Mouse (Mus musculus) CH12.LX (cell line): ENCODE measurements at regions not wholly inside any gene's neighbourhood (a gene's known extent, or its start where the extent isn't known, plus 50 kb on each side); places are given as distances from the start of the nearest gene placed in this dataset.

Source experiments
- DNase-seq: peaks from one replicate; pipeline ENCODE4 v3.0.0-alpha.2; 2013; ENCODE audit errors: extremely low read depth
- H3K27ac ChIP-seq: 2 replicates; pipeline ENCODE4 v1.5.1; 2012; ENCODE audit warnings: low read depth, mild to moderate bottlenecking, control low read depth, moderate library complexity; ENCODE audit not compliant: insufficient read depth
- H3K27me3 ChIP-seq: replicated peaks from 2 replicates; pipeline ENCODE3; 2012; ENCODE audit warnings: inconsistent platforms
- H3K36me3 ChIP-seq, 2 experiments: replicated peaks in 1 of 2; 2 replicates each; pipeline versions ENCODE3 to v1.6.1; 2012; ENCODE audit warnings: inconsistent platforms in 1 of 2, low read length in 1 of 2, mild to moderate bottlenecking in 1 of 2, mixed read lengths in 1 of 2, moderate library complexity in 1 of 2; ENCODE audit not compliant: control insufficient read depth in 1 of 2, insufficient read depth in 1 of 2
- H3K4me1 ChIP-seq, 2 experiments: 2 replicates each; pipeline ENCODE4 v1.6.1; 2012; ENCODE audit warnings: inconsistent platforms in 1 of 2, moderate library complexity in 1 of 2; ENCODE audit not compliant: insufficient read depth in 2 of 2, control insufficient read depth in 1 of 2
- H3K4me2 ChIP-seq: 2 replicates; pipeline ENCODE4 v1.6.1; 2012; ENCODE audit warnings: low read depth, mild to moderate bottlenecking, control low read depth; ENCODE audit not compliant: poor library complexity, insufficient read depth, severe bottlenecking
- H3K4me3 ChIP-seq, 3 experiments: fragments of 150-350 bp in 1 of 3; sonication (generic) in 1 of 3; replicated peaks in 1 of 3; 2 replicates each; pipeline versions ENCODE3 to v1.5.1; 2011 to 2012; ENCODE audit warnings: low read depth in 2 of 3, low read length in 2 of 3, mild to moderate bottlenecking in 2 of 3, moderate library complexity in 2 of 3, control low read depth in 1 of 3, improper control_type of control experiment in 1 of 3, inconsistent platforms in 1 of 3, mixed read lengths in 1 of 3; ENCODE audit not compliant: poor library complexity in 1 of 3
- H3K79me2 ChIP-seq: replicated peaks from 2 replicates; pipeline ENCODE4 v1.6.1; 2012; ENCODE audit warnings: mild to moderate bottlenecking, moderate library complexity; ENCODE audit not compliant: control insufficient read depth, poor library complexity, insufficient read depth, severe bottlenecking; ENCODE audit errors: extremely low read depth
- H3K9ac ChIP-seq: 2 replicates; pipeline ENCODE4 v1.6.1; 2012; ENCODE audit warnings: low read depth, mild to moderate bottlenecking, control low read depth, moderate library complexity; ENCODE audit not compliant: insufficient read depth
- H3K9me3 ChIP-seq: replicated peaks from 2 replicates; pipeline ENCODE3; 2012; ENCODE audit warnings: low read length, inconsistent platforms, mixed read lengths
- CHD1 ChIP-seq: IDR thresholded peaks from 2 replicates; pipeline ENCODE4 v1.6.1; 2012; ENCODE audit warnings: low read depth, low read length, improper control_type of control experiment, inconsistent platforms
- CTCF ChIP-seq, 2 experiments: IDR thresholded peaks in 1 of 2; conservative IDR thresholded peaks in 1 of 2; 2 replicates each; pipeline ENCODE4 v1.5.1; 2011 to 2012; ENCODE audit warnings: low read depth in 2 of 2, low read length in 2 of 2, improper control_type of control experiment in 1 of 2, inconsistent platforms in 1 of 2, mild to moderate bottlenecking in 1 of 2, moderate library complexity in 1 of 2
- HCFC1 ChIP-seq: IDR thresholded peaks from 2 replicates; pipeline ENCODE4 v1.6.1; 2012; ENCODE audit warnings: low read depth, mild to moderate bottlenecking, inconsistent platforms, low read length, improper control_type of control experiment
- IRF4 ChIP-seq: IDR thresholded peaks from 2 replicates; pipeline ENCODE4 v1.6.1; 2014; ENCODE audit warnings: low read depth, mild to moderate bottlenecking, inconsistent platforms, low read length, improper control_type of control experiment
- MAZ ChIP-seq: IDR thresholded peaks from 2 replicates; pipeline ENCODE4 v1.6.1; 2012; ENCODE audit warnings: low read depth, mild to moderate bottlenecking, inconsistent platforms, low read length, improper control_type of control experiment, moderate library complexity
- MEF2A ChIP-seq: IDR thresholded peaks from 2 replicates; pipeline ENCODE4 v1.6.1; 2014; ENCODE audit warnings: low read depth, mild to moderate bottlenecking, inconsistent platforms, low read length, improper control_type of control experiment, borderline replicate concordance
- MXI1 ChIP-seq: IDR thresholded peaks from 2 replicates; pipeline ENCODE4 v1.6.1; 2011; ENCODE audit warnings: mild to moderate bottlenecking, low read depth, low read length, improper control_type of control experiment
- MYC ChIP-seq: IDR thresholded peaks from 2 replicates; pipeline ENCODE4 v1.6.1; 2011; ENCODE audit warnings: low read depth, mild to moderate bottlenecking, improper control_type of control experiment, low read length
- RAD21 ChIP-seq: IDR thresholded peaks from 2 replicates; pipeline ENCODE4 v1.6.1; 2011; ENCODE audit warnings: low read depth, mild to moderate bottlenecking, low read length, improper control_type of control experiment, moderate library complexity
- SIN3A ChIP-seq: IDR thresholded peaks from 2 replicates; pipeline ENCODE4 v1.6.1; 2012; ENCODE audit warnings: low read length, improper control_type of control experiment, inconsistent platforms
- TBP ChIP-seq: conservative IDR thresholded peaks from 2 replicates; pipeline ENCODE4 v1.6.1; 2011; ENCODE audit warnings: low read depth, low read length, improper control_type of control experiment
- TCF12 ChIP-seq: IDR thresholded peaks from 2 replicates; pipeline ENCODE4 v1.6.1; 2014; ENCODE audit warnings: low read depth, mild to moderate bottlenecking, inconsistent platforms, low read length, improper control_type of control experiment
- UBTF ChIP-seq: IDR thresholded peaks from 2 replicates; pipeline ENCODE4 v1.6.1; 2012; ENCODE audit warnings: low read depth, mild to moderate bottlenecking, inconsistent platforms, low read length, improper control_type of control experiment, moderate library complexity
- USF2 ChIP-seq: conservative IDR thresholded peaks from 2 replicates; pipeline ENCODE4 v1.6.1; 2011; ENCODE audit warnings: low read depth, low read length, improper control_type of control experiment
- ZC3H11A ChIP-seq: IDR thresholded peaks from 2 replicates; pipeline ENCODE4 v1.6.1; 2012; ENCODE audit warnings: low read depth, mild to moderate bottlenecking, inconsistent platforms, low read length, improper control_type of control experiment
- dilution Hi-C: fragments of 300-500 bp; cut with MboI; formaldehyde crosslinking; loops from 2 replicates; pipeline ENCODE4 v1.14.3; 2020; ENCODE audit warnings: low sequenced_read_pairs; ENCODE audit not compliant: extremely low pct_unique_long_range_greater_than_20kb, extremely low pct_ligation_motif_present
- in situ Hi-C: fragments of 300-500 bp; cut with MboI; formaldehyde crosslinking; loops from 3 replicates; pipeline ENCODE4 v1.14.3; 2019; ENCODE audit warnings: low sequenced_read_pairs, low pct_ligation_motif_present, low pct_unique_long_range_greater_than_20kb, mixed read lengths

DNA sequence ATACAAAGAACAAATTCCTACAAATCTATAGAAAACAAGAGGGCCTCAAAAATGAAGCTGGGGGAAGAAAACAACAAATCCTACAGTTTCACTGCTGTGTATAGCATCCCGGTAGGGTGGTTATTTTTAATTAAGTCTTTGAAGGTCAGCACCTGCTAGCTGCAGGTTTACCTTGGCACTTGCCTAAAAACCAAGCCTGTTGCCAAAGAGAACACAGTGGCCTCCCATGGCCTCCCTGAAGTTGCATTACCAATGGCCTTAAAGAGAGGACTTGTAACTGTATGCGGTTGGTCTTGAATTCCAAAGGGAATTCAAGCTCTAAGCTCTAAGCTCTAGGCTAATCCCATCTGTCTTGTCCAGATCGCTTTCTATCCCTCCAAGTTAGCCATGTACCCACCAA, 169.7 kb upstream of the Ankrd55 start:
- H3K4me2 ChIP-seq, result no peak overlapping the region
- TF ChIP-seq ZC3H11A (no peak), MAZ (no peak), SIN3A (no peak), HCFC1 (no peak), CTCF (conservative IDR thresholded peaks at IDR 0.05 in 1 of 2, IDR thresholded peaks at IDR 0.05 in 1 of 2; ENCODE audit: low read depth in 2 of 2, low read length in 2 of 2) (no peak), MXI1 (no peak), CHD1 (no peak)
- in situ Hi-C loops, result no loop called here

DNA sequence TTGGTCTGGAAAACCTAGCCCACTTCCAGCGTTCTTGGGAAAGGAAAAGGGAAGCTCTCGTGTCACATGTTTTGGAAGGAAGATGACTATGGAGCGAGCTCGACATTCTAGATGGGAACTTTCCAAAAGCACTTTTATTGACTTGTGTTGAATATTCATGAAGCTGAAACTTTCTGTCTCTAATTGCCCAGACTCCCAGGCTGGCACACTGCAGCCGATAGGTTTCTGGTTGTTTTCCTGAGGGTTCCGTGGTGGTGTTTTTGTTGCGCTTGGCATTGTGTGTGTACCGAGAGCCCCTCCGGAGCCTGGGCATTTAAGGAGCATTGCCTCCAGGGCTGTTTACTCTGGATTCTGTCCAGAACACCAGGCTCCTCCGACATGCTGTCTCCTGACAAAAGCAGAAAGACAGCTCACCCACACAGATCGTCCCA, 168.6 kb upstream of the Ankrd55 start:
- Histone ChIP-seq H3K4me1 (no peaks in the 10 kb centered on the region), H3K4me3 (no peak overlapping the region), H3K27ac (no peak overlapping the region), H3K36me3 (no peaks in the 10 kb centered on the region), H3K4me2 (no peak overlapping the region), H3K9me3 (no peaks in the 10 kb centered on the region), H3K27me3 (no peaks in the 10 kb centered on the region), H3K9ac (no peak overlapping the region), H3K79me2 (no peaks in the 10 kb centered on the region)
- TF ChIP-seq TBP (no peak), RAD21 (no peak), IRF4 (no peak)
- in situ Hi-C loops (no loop called here), dilution Hi-C loops (no loop called here)
- no peak for DNase-seq

More for the DNA sequence above, 169.7 kb upstream of the Ankrd55 start:
- Histone ChIP-seq H3K36me3 (no peaks in the 10 kb centered on the region), H3K9me3 (no peaks in the 10 kb centered on the region), H3K79me2 (no peaks in the 10 kb centered on the region), H3K9ac (no peak overlapping the region), H3K4me3 (no peak overlapping the region), H3K27me3 (no peaks in the 10 kb centered on the region), H3K4me1 (no peaks in the 10 kb centered on the region), H3K27ac (no peak overlapping the region)
- DNase-seq, result no peak
- dilution Hi-C loops, result no loop called here

DNA sequence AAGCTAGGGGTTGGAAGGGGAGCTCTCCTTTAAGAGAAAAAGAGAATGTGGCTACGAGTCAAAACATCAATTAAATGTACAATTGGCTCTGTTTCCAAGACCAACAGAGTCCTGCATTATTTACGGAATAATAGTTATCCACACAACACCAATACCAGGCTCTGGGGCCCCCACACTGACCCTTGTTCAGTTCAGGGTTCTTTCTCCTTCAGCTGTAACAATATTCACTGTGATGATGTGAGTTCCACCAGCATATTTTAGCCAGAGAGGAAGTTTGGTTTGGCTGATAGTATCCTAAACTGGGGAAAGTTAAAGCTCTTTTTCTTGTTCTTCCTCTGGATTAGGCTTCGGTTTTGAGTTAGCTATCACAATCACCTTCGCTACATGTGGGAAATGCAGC, 167.9 kb upstream of the Ankrd55 start:
- in situ Hi-C loops, result no loop called here

More for the DNA sequence above, 167.9 kb upstream of the Ankrd55 start:
- Histone ChIP-seq H3K36me3 (no peaks in the 10 kb centered on the region), H3K79me2 (no peaks in the 10 kb centered on the region), H3K4me3 (no peak overlapping the region), H3K9me3 (no peaks in the 10 kb centered on the region), H3K4me1 (no peaks in the 10 kb centered on the region), H3K27me3 (no peaks in the 10 kb centered on the region), H3K4me2 (no peak overlapping the region), H3K9ac (no peak overlapping the region), H3K27ac (no peak overlapping the region)
- no peak for TF ChIP-seq RAD21
- no peak for TF ChIP-seq USF2
- no peak for TF ChIP-seq MEF2A
- TF ChIP-seq MYC, result no peak
- TF ChIP-seq UBTF, result no peak
- no peak for TF ChIP-seq HCFC1
- TF ChIP-seq TCF12, result no peak
- dilution Hi-C loops, result no loop called here
- DNase-seq, result no peak
